Mouse (Mus musculus): ENCODE measurements around the gene Dnajc2. TPM values are rescaled to one million over a fixed set of nuclear protein-coding genes. Genes with fewer than 3 reads are reported as not detected.

Dnajc2 gene
- total and polyA plus RNA-seq, 3 experiments = 83.4 to 150 (median 140) TPM

- Histone ChIP-seq H3K27me3 (ENCODE audit: insufficient read depth, low read length) (0 out of 2 replicates have a peak, but pooled peaks cover 3% of the 10 kb centered on the region), H3K4me1 (ENCODE audit: insufficient read depth, low read depth, low read length) (peaks cover 20% of the 10 kb centered on the region), H3K4me3 (ENCODE audit: low read depth, low read length) (peak overlapping the region; percentile 84), H3K9me3 (replicated peaks) (no peaks in the 10 kb centered on the region), H3K36me3 (replicated peaks) (peaks cover 41% of the 10 kb centered on the region)
- ATAC-seq (ENCODE audit: extremely low read depth, insufficient number of reproducible peaks, low FRiP score, poor library complexity, severe bottlenecking) (no peak), DNase-seq (ENCODE audit: low spot score) (no peak)
- TF ChIP-seq GATA1 (IDR thresholded peaks at IDR 0.05; ENCODE audit: borderline replicate concordance, low read length) (no peak), CTCF (IDR thresholded peaks at IDR 0.05; ENCODE audit: low read depth, low read length) (no peak), GATA2 (IDR thresholded peaks at IDR 0.05; ENCODE audit: borderline replicate concordance, low read depth, low read length) (no peak), POLR2AphosphoS5 (IDR thresholded peaks at IDR 0.05; ENCODE audit: insufficient replicate concordance, low read depth, low read length) (no peak), TAL1 (conservative IDR thresholded peaks at IDR 0.05; ENCODE audit: low read depth, low read length) (no peak)
These were observed 47.4 kb downstream of the Dnajc2 start for GRCm38 (mm10) chr5:21737620-21738019.

GRCm38 (mm10) chr5:21736956-21737585 is 48.0 kb downstream of the Dnajc2 start, which contains the start of gene Pmpcb:
Gene Pmpcb, plus strand, starts transcription at chr5:21737141.
- Histone ChIP-seq H3K4me3 (ENCODE audit: low read depth, low read length) (peak within 1 kb of the TSS; percentile 84), H3K4me1 (ENCODE audit: insufficient read depth, low read depth, low read length) (peaks cover 20% of the 10 kb centered on the region), H3K27me3 (ENCODE audit: insufficient read depth, low read length) (0 out of 2 replicates have a peak, but pooled peaks cover 3% of the 10 kb centered on the region), H3K9me3 (replicated peaks) (no peaks in the 10 kb centered on the region), H3K36me3 (replicated peaks) (peaks cover 37% of the 10 kb centered on the region)
- DNase-seq (ENCODE audit: low spot score) (peak; percentile 82), ATAC-seq (ENCODE audit: extremely low read depth, insufficient number of reproducible peaks, low FRiP score, poor library complexity, severe bottlenecking) (peak; percentile 73)
- no peak for TF ChIP-seq GATA1 (IDR thresholded peaks at IDR 0.05; ENCODE audit: borderline replicate concordance, low read length)
- peak; percentile 82 for TF ChIP-seq CTCF (IDR thresholded peaks at IDR 0.05; ENCODE audit: low read depth, low read length)

- Histone ChIP-seq H3K4me1 (ENCODE audit: insufficient read depth, low read depth, low read length) (peaks cover 20% of the 10 kb centered on the region), H3K36me3 (replicated peaks) (peaks cover 26% of the 10 kb centered on the region), H3K9me3 (replicated peaks) (no peaks in the 10 kb centered on the region), H3K4me3 (ENCODE audit: low read depth, low read length) (no peak overlapping the region; the same call in 1 of the 2 replicates), H3K27me3 (ENCODE audit: insufficient read depth, low read length) (peaks cover 5% of the 10 kb centered on the region)
- ATAC-seq (ENCODE audit: extremely low read depth, insufficient number of reproducible peaks, low FRiP score, poor library complexity, severe bottlenecking) = no peak
- no peak for DNase-seq (ENCODE audit: low spot score)
- no peak for TF ChIP-seq POLR2AphosphoS5 (IDR thresholded peaks at IDR 0.05; ENCODE audit: insufficient replicate concordance, low read depth, low read length)
- no peak for TF ChIP-seq CTCF (IDR thresholded peaks at IDR 0.05; ENCODE audit: low read depth, low read length)
- no peak for TF ChIP-seq TAL1 (conservative IDR thresholded peaks at IDR 0.05; ENCODE audit: low read depth, low read length)
- no peak for TF ChIP-seq GATA1 (IDR thresholded peaks at IDR 0.05; ENCODE audit: borderline replicate concordance, low read length)
- no peak for TF ChIP-seq GATA2 (IDR thresholded peaks at IDR 0.05; ENCODE audit: borderline replicate concordance, low read depth, low read length)
These were observed 49.0 kb downstream of the Dnajc2 start for GRCm38 (mm10) chr5:21736046-21736445.

- Histone ChIP-seq H3K27me3 (ENCODE audit: insufficient read depth, low read length) (peaks cover 9% of the 10 kb centered on the region), H3K4me3 (ENCODE audit: low read depth, low read length) (no peak overlapping the region; the same call in 1 of the 2 replicates), H3K4me1 (ENCODE audit: insufficient read depth, low read depth, low read length) (peaks cover 22% of the 10 kb centered on the region), H3K36me3 (replicated peaks) (peaks cover 24% of the 10 kb centered on the region), H3K9me3 (replicated peaks) (0 out of 2 replicates have a peak, but pooled peaks cover 3% of the 10 kb centered on the region)
- DNase-seq (ENCODE audit: low spot score) (peak; percentile 66), ATAC-seq (ENCODE audit: extremely low read depth, insufficient number of reproducible peaks, low FRiP score, poor library complexity, severe bottlenecking) (peak; percentile 55; the same call in 1 of the 2 replicates)
- TF ChIP-seq POLR2AphosphoS5 (IDR thresholded peaks at IDR 0.05; ENCODE audit: insufficient replicate concordance, low read depth, low read length) (no peak), CTCF (IDR thresholded peaks at IDR 0.05; ENCODE audit: low read depth, low read length) (peak; percentile 69)
These were observed 49.5 kb downstream of the Dnajc2 start for GRCm38 (mm10) chr5:21735584-21735983.

GRCm38 (mm10) chr5:21735100-21735499 is 50.0 kb downstream of the Dnajc2 start:
- peaks cover 22% of the 10 kb centered on the region for H3K4me1 ChIP-seq (ENCODE audit: insufficient read depth, low read depth, low read length)
- H3K4me3 ChIP-seq (ENCODE audit: low read depth, low read length) = no peak overlapping the region
- H3K9me3 ChIP-seq (replicated peaks) = 0 out of 2 replicates have a peak, but pooled peaks cover 3% of the 10 kb centered on the region
- ATAC-seq (ENCODE audit: extremely low read depth, insufficient number of reproducible peaks, low FRiP score, poor library complexity, severe bottlenecking) = no peak
- peaks cover 13% of the 10 kb centered on the region for H3K27me3 ChIP-seq (ENCODE audit: insufficient read depth, low read length)
- no peak for TF ChIP-seq CTCF (IDR thresholded peaks at IDR 0.05; ENCODE audit: low read depth, low read length)
- TF ChIP-seq GATA1 (IDR thresholded peaks at IDR 0.05; ENCODE audit: borderline replicate concordance, low read length) = no peak
- no peak for TF ChIP-seq GATA2 (IDR thresholded peaks at IDR 0.05; ENCODE audit: borderline replicate concordance, low read depth, low read length)
- no peak for TF ChIP-seq POLR2AphosphoS5 (IDR thresholded peaks at IDR 0.05; ENCODE audit: insufficient replicate concordance, low read depth, low read length)
- TF ChIP-seq TAL1 (conservative IDR thresholded peaks at IDR 0.05; ENCODE audit: low read depth, low read length) = no peak
- H3K36me3 ChIP-seq (replicated peaks) = peaks cover 20% of the 10 kb centered on the region
- DNase-seq (ENCODE audit: low spot score) = no peak

GRCm38 (mm10) chr5:21732930-21733329 is 52.1 kb downstream of the Dnajc2 start:
- no peaks in the 10 kb centered on the region for H3K36me3 ChIP-seq (replicated peaks)
- H3K27me3 ChIP-seq (ENCODE audit: insufficient read depth, low read length) = peaks cover 18% of the 10 kb centered on the region
- H3K9me3 ChIP-seq (replicated peaks) = 0 out of 2 replicates have a peak, but pooled peaks cover 3% of the 10 kb centered on the region
- no peak for ATAC-seq (ENCODE audit: extremely low read depth, insufficient number of reproducible peaks, low FRiP score, poor library complexity, severe bottlenecking)
- no peak overlapping the region for H3K4me3 ChIP-seq (ENCODE audit: low read depth, low read length)
- DNase-seq (ENCODE audit: low spot score) = no peak
- H3K4me1 ChIP-seq (ENCODE audit: insufficient read depth, low read depth, low read length) = peaks cover 14% of the 10 kb centered on the region
- no peak for TF ChIP-seq CTCF (IDR thresholded peaks at IDR 0.05; ENCODE audit: low read depth, low read length)
